Mouse (Mus musculus) spleen, adult 2 months (tissue): ENCODE measurements around the gene Gm19668. TPM values are rescaled to one million over a fixed set of nuclear protein-coding genes. Genes with fewer than 3 reads are reported as not detected.
"Not testable (repeated sequence)": the region's sequence is repeated elsewhere in the genome, so short reads cannot be mapped to it uniquely, and the experiment has no call there.

Source experiments
- DNase-seq, 2 experiments: peaks; one replicate each; pipeline versions ENCODE4 v3.0.0 to v3.0.0-alpha.2; 2012 to 2021; ENCODE audit warnings: low spot score in 2 of 2, low read depth in 1 of 2
- H3K27ac ChIP-seq: fragments of 200-500 bp; 2 replicates; pipeline ENCODE4 v1.5.1; 2012; ENCODE audit warnings: low read length, inconsistent platforms; ENCODE audit not compliant: insufficient read depth
- H3K27me3 ChIP-seq: fragments of 200-500 bp; 2 replicates; pipeline ENCODE4 v1.6.1; 2012; ENCODE audit warnings: mild to moderate bottlenecking, moderate library complexity, low read length, inconsistent platforms; ENCODE audit not compliant: control insufficient read depth, insufficient read depth
- H3K36me3 ChIP-seq: fragments of 200-500 bp; 2 replicates; pipeline ENCODE4 v1.6.1; 2012; ENCODE audit warnings: mild to moderate bottlenecking, low read length, inconsistent platforms; ENCODE audit not compliant: control insufficient read depth, insufficient read depth
- H3K4me1 ChIP-seq: fragments of 200-500 bp; 2 replicates; pipeline ENCODE4 v1.6.1; 2011; ENCODE audit warnings: inconsistent platforms; ENCODE audit not compliant: control insufficient read depth, insufficient read depth, insufficient read length
- H3K4me3 ChIP-seq: fragments of 200-500 bp; 2 replicates; pipeline ENCODE4 v1.5.1; 2011; ENCODE audit warnings: mild to moderate bottlenecking, inconsistent platforms; ENCODE audit not compliant: insufficient read depth, insufficient read length; ENCODE audit errors: extremely low read depth
- CTCF ChIP-seq: fragments of 200-500 bp; IDR thresholded peaks from 2 replicates; pipeline ENCODE4 v1.5.1; 2011; ENCODE audit warnings: mild to moderate bottlenecking, inconsistent platforms; ENCODE audit not compliant: insufficient read depth, insufficient read length, insufficient replicate concordance; ENCODE audit errors: extremely low read depth
- POLR2A ChIP-seq: fragments of 200-500 bp; IDR thresholded peaks from 2 replicates; pipeline ENCODE4 v1.6.1; 2011; ENCODE audit warnings: low read depth, low read length, inconsistent platforms
- WGBS: fragments of 180-500 bp; shearing (Covaris S2); methylation state at CpG from one replicate; pipeline ENCODE4 v1.1.7; 2018; 5-methylcytosine and 5-hydroxymethylcytosine counted together
- polyA plus RNA-seq: library from polyadenylated mRNA; depleted of rRNA; stranded (reverse); fragments of >200 nt; gene quantifications from 2 replicates; pipeline ENCODE4 v1.2.3, GENCODE M21; 2012; rRNA removed

Gm19668 gene
- polyA plus RNA-seq, 1 experiment: not detected

- WGBS: 83% methylated on average over 1 of the region's 1 CpGs
- H3K27ac ChIP-seq: no peak overlapping the region
- DNase-seq: no peak
- no peaks in the 10 kb centered on the region for H3K27me3 ChIP-seq
- H3K36me3 ChIP-seq: no peaks in the 10 kb centered on the region
- TF ChIP-seq POLR2A: no peak
- no peak for TF ChIP-seq CTCF
- H3K4me1 ChIP-seq: no peaks in the 10 kb centered on the region
- H3K4me3 ChIP-seq: no peak overlapping the region
Observed at GRCm38 (mm10) chr10:77769727-77770126, 29.2 kb downstream of the Gm19668 start.

- H3K27ac ChIP-seq, H3K4me1 ChIP-seq, H3K36me3 ChIP-seq, DNase-seq, H3K4me3 ChIP-seq, H3K27me3 ChIP-seq: not testable (repeated sequence)
- WGBS: no CpG with 5 or more reads among the region's 1 CpGs
Observed at GRCm38 (mm10) chr10:77759582-77759981, 39.4 kb downstream of the Gm19668 start, which contains the start of gene Gm3233. Gene Gm3233, minus strand, starts transcription at chr10:77759682.

GRCm38 (mm10) chr10:77753448-77753847 lies 45.5 kb downstream of the Gm19668 start:
- DNase-seq: no peak
- TF ChIP-seq POLR2A (no peak), CTCF (no peak)
- Histone ChIP-seq H3K4me1 (no peaks in the 10 kb centered on the region), H3K36me3 (no peaks in the 10 kb centered on the region), H3K27me3 (no peaks in the 10 kb centered on the region), H3K27ac (no peak overlapping the region), H3K4me3 (no peak overlapping the region)

- DNase-seq, H3K27ac ChIP-seq, H3K4me3 ChIP-seq, H3K36me3 ChIP-seq, H3K4me1 ChIP-seq, H3K27me3 ChIP-seq: not testable (repeated sequence)
- WGBS: 49% methylated on average over 3 of the region's 3 CpGs
Observed at GRCm38 (mm10) chr10:77752312-77752711, 46.6 kb downstream of the Gm19668 start.

GRCm38 (mm10) chr10:77751254-77751653 lies 47.7 kb downstream of the Gm19668 start, which contains the start of gene Gm9736:
Gene Gm9736, minus strand, starts transcription at chr10:77751354.
- not testable (repeated sequence) for H3K27me3 ChIP-seq, DNase-seq, H3K4me1 ChIP-seq, H3K4me3 ChIP-seq, H3K36me3 ChIP-seq, H3K27ac ChIP-seq
- 73% methylated on average over 1 of the region's 1 CpGs for WGBS

DNA sequence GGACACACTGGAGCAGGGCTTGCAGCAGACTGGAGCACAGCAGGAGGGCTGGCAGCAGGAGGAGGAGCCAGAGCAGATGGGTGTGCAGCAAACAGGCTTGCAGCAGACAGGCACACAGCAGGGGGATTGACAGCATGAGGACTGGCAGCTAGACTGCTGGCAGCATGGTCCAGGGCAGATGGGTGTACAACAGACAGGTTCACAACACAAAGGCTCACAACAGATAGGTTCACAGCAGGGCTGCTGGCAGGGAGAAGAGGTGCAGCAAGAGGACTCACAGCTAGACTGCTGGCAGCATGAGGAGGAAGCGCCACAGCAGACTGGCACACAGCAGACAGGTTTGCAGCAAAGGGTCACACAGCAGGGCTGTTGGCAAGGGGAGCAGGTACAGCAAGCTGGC lies 48.2 kb downstream of the Gm19668 start:
- not testable (repeated sequence) for H3K4me3 ChIP-seq, H3K27me3 ChIP-seq, H3K4me1 ChIP-seq, H3K27ac ChIP-seq, DNase-seq, H3K36me3 ChIP-seq
- WGBS: 80% methylated on average over 1 of the region's 1 CpGs

Other genes with a start within 250 kb of the Gm19668 start
- gene Pttg1ip, start 217.4 kb downstream of the Gm19668 start, polyA plus RNA-seq: 63.4 and 65.3 TPM in 2 replicates
- gene Sumo3, start 193.0 kb downstream of the Gm19668 start, polyA plus RNA-seq: 131 and 154 TPM in 2 replicates
- gene Gm49325, start 192.9 kb downstream of the Gm19668 start, polyA plus RNA-seq: not detected in 2 replicates
- gene Ube2g2, start 176.9 kb downstream of the Gm19668 start, polyA plus RNA-seq: 31.4 and 34.0 TPM in 2 replicates
- 0.55 and 1.1 TPM in 2 replicates for gene Tspear, start 112.6 kb downstream of the Gm19668 start, polyA plus RNA-seq
- gene Gm19402, start 108.4 kb downstream of the Gm19668 start, polyA plus RNA-seq: not detected in 2 replicates
- not detected in 2 replicates for gene Gm9508, start 101.9 kb downstream of the Gm19668 start, polyA plus RNA-seq
- gene Gm10272, start 92.5 kb downstream of the Gm19668 start, polyA plus RNA-seq: not detected in 2 replicates
- gene Gm10024, start 87.7 kb downstream of the Gm19668 start, polyA plus RNA-seq: not detected in 2 replicates
- gene Gm10142, start 83.3 kb downstream of the Gm19668 start, polyA plus RNA-seq: 0.39 TPM in 1 of 2 replicates, not detected in the other
- not detected in 2 replicates for gene Krtap12-1, start 78.5 kb downstream of the Gm19668 start, polyA plus RNA-seq
- not detected in 2 replicates for gene Gm10100, start 72.6 kb downstream of the Gm19668 start, polyA plus RNA-seq
- not detected in 2 replicates for gene Gm18596, start 56.5 kb downstream of the Gm19668 start, polyA plus RNA-seq
- not detected in 2 replicates for gene Gm9736, start 47.8 kb downstream of the Gm19668 start, polyA plus RNA-seq
- gene Gm3233, start 39.5 kb downstream of the Gm19668 start, polyA plus RNA-seq: not detected in 2 replicates
- gene Gm3238, start 27.8 kb downstream of the Gm19668 start, polyA plus RNA-seq: not detected in 2 replicates
- not detected in 2 replicates for gene Gm7138, start 22.2 kb downstream of the Gm19668 start, polyA plus RNA-seq
- gene Gm3250, start 16.6 kb downstream of the Gm19668 start, polyA plus RNA-seq: not detected in 2 replicates
- not detected in 2 replicates for gene Gm7137, start 10.9 kb downstream of the Gm19668 start, polyA plus RNA-seq
- not detected in 2 replicates for gene Gm9639, start 4.1 kb downstream of the Gm19668 start, polyA plus RNA-seq
- not detected in 2 replicates for gene Gm9507, start 12.7 kb upstream of the Gm19668 start, polyA plus RNA-seq
- not detected in 2 replicates for gene Gm2696, start 15.5 kb upstream of the Gm19668 start, polyA plus RNA-seq
- gene Krtap10-4, start 28.0 kb upstream of the Gm19668 start, polyA plus RNA-seq: not detected in 2 replicates
- gene Krtap10-10, start 36.8 kb upstream of the Gm19668 start, polyA plus RNA-seq: not detected in 2 replicates
- gene Gm36176, start 47.7 kb upstream of the Gm19668 start, polyA plus RNA-seq: not detected in 2 replicates
- gene Gm10318, start 53.7 kb upstream of the Gm19668 start, polyA plus RNA-seq: not detected in 2 replicates
- 0.09 TPM in 1 of 2 replicates, not detected in the other for gene Gm3285, start 62.8 kb upstream of the Gm19668 start, polyA plus RNA-seq
- 0.70 and 1.2 TPM in 2 replicates for gene Lrrc3, start 103.4 kb upstream of the Gm19668 start, polyA plus RNA-seq
- gene Trpm2, start 171.4 kb upstream of the Gm19668 start, polyA plus RNA-seq: 51.6 and 52.3 TPM in 2 replicates
- 21.4 and 30.1 TPM in 2 replicates for gene 1810043G02Rik, start 179.4 kb upstream of the Gm19668 start, polyA plus RNA-seq
- 61.1 and 65.8 TPM in 2 replicates for gene Pfkl, start 210.9 kb upstream of the Gm19668 start, polyA plus RNA-seq
- 0.08 TPM in 1 of 2 replicates, not detected in the other for gene Dnmt3l, start 242.8 kb upstream of the Gm19668 start, polyA plus RNA-seq
- gene Aire, start 244.5 kb upstream of the Gm19668 start, polyA plus RNA-seq: 4.0 and 4.6 TPM in 2 replicates